Mouse (Mus musculus) thymus, postnatal 36 days (tissue): ENCODE measurements around the gene Grik2.
"Not testable (repeated sequence)": the region's sequence is repeated elsewhere in the genome, so short reads cannot be mapped to it uniquely, and the experiment has no call there.

Experiments
- DNase-seq, 2 experiments: peaks; one replicate each; pipeline ENCODE4 v3.0.0; 2022; ENCODE audit warnings: mixed read lengths in 2 of 2

The Grik2 gene

DNA sequence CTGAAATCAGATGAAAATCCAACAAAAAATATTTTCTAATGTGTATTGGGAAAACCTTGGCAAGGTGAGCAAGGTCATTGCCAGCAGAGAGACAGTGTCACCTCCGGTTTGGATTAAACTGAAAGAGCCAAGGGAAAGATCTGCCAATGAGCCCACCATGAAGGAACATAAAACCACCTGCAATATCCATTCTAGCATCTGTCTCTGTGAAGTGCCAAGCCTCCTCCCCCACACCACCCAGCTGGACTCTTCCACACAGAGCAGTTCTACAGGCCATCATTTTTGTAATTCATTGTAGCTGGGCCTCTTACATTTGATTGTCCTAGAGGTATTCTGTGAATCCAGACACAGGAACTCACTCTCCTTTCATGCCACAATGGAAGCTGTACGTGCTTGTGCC, 148.7 kb downstream of the Grik2 start:
- no peak for DNase-seq

- no peak for DNase-seq
Observed at GRCm38 (mm10) chr10:49623951-49624350, 164.6 kb downstream of the Grik2 start.

DNA sequence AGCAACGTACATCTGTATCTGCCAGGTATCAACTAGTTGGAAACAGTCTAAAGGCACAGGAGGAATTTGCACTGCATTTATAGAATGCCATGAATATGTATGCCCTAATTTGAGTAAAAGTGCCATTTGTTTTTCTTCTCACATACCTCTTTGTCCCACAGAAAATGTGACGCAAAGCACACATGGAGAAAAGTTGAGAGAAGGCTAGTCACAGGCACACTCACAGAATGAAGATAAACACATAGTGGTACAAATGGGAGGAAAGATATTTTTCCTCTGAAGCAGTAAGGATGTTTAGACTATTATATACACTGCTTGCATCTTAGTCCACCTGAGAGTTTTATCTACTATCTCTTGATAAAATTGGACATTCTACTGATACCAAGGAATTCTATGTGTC, 190.9 kb downstream of the Grik2 start:
- no peak for DNase-seq

DNA sequence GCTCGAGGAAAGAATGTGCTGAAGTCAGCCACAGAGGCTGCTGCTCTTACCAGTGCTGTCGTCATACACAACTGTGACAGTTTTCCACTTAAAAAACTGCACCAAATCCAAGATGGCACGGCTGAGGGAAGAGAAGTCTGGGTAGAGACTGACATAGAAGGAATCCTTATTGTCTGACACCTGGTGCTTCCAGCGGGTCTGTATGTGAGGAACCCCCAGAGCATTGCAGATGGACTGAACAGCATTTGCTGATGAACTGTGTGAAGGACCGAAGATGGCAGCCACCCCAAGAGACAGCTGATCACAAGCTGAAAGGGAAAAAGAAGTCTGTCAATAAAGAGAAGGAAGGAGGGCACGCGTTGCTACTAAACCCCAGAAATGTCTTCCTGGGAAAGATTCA, 215.1 kb downstream of the Grik2 start:
- DNase-seq = no peak

DNA sequence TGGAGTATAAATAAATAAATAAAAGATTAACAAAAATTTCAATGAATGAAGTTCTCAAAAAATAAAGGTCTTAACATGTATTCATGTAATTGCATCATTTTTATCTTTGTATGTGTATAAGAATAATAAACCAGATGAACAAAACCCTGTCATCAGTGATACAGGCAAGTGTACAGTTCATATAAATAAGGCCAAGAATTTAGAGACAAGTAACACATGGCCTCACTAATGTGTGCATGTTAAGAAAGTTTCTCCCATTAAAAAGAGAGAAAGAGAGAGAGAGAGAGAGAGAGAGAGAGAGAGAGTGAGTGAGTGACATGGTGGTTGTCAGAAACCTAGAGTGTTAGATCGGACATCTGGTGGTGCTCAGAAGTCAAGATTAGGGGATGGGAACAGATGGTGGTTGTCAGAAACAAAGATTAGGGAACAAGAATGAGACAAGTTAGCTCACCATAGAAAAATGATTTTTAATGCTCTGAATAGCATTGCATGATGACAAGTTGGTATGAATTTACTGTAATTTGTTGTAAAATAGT, 228.6 kb downstream of the Grik2 start:
- no peak for DNase-seq

DNA sequence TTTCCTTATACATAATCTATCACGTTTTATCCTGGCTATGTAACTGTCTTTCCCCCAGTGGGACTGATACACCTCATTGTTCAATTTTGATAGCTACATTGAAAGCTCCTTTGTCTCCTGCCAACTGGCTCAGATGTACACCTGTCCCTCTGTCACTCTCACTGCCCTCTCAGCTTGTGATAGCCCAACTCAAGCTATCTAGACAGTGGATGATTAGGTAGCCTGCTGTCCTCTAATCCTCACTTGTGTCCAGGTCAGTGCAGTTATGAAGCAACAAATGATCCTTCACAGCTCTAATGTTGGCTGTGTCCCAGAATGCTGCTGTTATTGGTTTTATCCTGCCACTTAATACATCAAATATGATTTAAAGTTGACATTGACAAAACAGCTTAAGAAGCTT, 246.3 kb downstream of the Grik2 start:
- DNase-seq = no peak

DNA sequence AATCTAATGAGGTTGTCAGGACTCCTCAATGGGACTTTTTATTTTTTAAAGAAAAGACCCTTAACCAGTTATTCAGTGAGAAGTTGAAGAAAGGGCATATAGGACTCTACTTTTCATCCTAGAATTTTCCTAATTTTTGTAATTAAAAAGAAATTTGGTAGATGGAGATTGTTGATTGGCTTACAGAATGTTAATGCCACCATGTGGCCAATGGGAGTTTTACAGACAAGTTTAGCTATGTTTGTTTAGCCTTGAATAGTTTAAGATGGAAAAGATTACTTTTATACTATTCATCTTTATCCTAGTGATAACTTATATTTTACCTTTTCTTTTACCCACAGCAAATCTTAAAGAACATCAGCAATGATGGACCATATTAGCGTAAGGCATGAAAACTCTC, 268.8 kb downstream of the Grik2 start:
- DNase-seq = no peak

- no peak for DNase-seq
Observed at GRCm38 (mm10) chr10:49500628-49501027, 287.9 kb downstream of the Grik2 start.

DNA sequence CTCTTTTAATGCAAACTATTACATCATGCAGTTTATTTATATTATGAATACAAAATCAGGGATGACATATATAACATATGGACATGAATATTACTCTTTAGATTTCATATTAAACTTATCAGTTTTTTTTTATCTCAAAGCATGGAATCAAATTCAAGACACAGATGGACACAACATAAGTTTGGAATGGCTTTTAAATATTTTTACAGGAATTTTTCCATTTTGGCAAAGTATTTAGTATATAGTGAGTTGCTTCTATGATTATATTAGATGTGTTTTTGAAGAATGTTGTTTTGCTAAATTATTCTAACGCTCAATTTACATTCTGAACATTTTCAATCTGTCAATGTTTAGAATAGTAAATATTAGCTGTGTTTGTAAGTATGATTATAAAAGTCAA, 291.3 kb downstream of the Grik2 start:
- DNase-seq = no peak

GRCm38 (mm10) chr10:49481439-49481838, 307.1 kb downstream of the Grik2 start:
- DNase-seq = peak in 1 of 2 experiments; percentile 3

- DNase-seq = no peak
Observed at GRCm38 (mm10) chr10:49480085-49480749, 308.3 kb downstream of the Grik2 start.

DNA sequence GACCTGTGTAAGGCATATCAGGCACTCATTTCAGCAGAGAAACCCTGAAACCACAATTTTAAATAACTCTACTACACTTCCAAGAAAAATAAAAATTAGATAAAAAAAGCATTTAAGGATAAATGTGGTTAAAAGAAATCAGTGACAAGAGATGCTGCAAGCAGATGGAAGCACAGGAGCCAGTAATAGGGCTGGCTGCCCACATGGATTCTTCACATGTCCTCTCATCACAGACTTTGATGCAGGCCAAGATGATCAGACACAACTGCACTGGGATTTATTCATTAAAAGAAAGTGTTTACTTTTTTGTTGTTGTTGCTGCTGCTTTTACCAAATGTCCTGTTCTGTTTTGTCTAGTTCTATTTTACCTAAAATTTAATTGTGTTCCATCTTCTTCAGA, 315.0 kb downstream of the Grik2 start:
- DNase-seq = no peak

- DNase-seq = no peak
Observed at GRCm38 (mm10) chr10:49456791-49457190, 331.8 kb downstream of the Grik2 start.

- no peak for DNase-seq
Observed at GRCm38 (mm10) chr10:49453535-49453934, 335.0 kb downstream of the Grik2 start.

GRCm38 (mm10) chr10:49441369-49441768, 347.2 kb downstream of the Grik2 start:
- no peak for DNase-seq

DNA sequence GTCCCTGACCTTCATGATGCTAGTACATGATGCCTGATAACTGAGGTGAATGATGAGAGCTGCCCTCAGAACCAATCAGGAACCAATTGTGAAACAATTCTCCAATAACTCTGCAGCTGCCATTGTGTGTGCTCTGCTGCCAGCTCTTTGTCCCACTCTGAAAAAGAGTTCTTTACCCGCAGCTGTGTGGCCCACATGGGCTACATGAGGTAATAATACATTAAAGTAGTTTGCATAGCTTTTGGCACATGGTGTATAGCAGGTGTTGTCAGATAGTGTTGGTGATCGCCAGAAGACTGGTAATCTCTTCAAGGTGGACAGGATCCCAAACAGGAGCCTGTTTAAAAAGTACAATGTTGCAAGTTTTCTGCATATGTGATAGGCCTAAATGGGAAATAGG, 351.5 kb downstream of the Grik2 start:
- DNase-seq = no peak

- DNase-seq = no peak
Observed at GRCm38 (mm10) chr10:49436301-49436700, 352.3 kb downstream of the Grik2 start.

- DNase-seq = no peak
Observed at GRCm38 (mm10) chr10:49432825-49433224, 355.7 kb downstream of the Grik2 start.

DNA sequence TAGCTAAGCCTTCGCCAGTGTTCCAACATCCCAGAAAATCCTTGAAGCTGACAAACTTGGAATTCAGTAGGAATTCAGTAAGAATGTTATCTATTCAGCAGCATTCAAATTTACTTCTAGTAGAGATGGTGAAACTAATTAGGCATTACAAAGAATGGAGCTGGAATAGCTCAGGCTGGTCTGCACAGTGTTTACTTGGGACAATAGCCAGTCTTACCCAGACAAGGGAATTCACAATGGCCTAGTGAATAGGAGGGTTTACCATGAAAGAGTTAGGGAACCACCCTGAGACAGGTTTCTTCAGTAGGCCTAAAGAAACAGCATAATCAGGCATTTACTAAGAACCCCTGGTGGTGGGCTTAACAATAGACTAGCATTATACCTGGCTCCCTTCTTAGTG, 371.4 kb downstream of the Grik2 start:
- not testable (repeated sequence) for DNase-seq

- DNase-seq = no peak
Observed at GRCm38 (mm10) chr10:49382996-49383395, 405.6 kb downstream of the Grik2 start.

- DNase-seq = no peak
Observed at GRCm38 (mm10) chr10:49381852-49382251, 406.7 kb downstream of the Grik2 start.

DNA sequence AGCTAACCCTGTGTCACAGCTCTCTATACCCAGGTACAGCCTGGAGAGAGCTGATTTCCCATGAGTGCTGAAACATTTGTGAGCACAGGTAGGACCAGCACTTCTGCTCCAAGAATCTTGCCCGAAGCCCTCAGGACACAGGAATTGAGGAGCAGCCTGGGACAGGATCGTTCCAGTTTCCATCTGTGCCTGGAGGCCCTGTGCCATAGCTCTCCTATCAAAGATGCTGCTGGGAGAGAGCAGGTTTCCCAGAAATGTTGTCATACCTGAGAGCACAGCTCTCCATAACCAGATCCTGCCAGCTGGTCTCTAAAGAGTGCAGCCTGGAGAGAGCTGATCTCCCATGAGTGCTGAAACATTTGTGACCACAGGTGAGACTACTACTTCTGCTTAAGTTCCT, 420.0 kb downstream of the Grik2 start:
- no peak for DNase-seq

DNA sequence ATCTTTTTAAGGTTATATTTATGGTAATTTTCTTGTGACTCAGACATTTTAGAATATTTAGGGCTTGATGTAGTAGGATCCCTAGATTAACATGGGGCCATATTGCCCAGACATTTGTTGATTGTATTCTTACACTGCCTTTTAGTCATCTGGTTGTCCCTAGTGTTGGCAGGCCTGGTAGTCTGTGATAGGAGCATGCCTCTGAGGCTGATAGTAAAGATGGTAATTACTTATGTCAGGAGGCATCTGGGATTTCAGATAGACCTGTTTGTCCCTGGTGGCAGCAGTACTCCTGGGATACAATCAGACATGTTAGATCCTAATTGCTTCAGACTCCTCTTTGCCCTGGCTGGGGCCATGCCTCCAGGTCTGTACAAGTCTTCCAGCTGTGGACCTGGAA, 423.3 kb downstream of the Grik2 start:
- DNase-seq = no peak

DNA sequence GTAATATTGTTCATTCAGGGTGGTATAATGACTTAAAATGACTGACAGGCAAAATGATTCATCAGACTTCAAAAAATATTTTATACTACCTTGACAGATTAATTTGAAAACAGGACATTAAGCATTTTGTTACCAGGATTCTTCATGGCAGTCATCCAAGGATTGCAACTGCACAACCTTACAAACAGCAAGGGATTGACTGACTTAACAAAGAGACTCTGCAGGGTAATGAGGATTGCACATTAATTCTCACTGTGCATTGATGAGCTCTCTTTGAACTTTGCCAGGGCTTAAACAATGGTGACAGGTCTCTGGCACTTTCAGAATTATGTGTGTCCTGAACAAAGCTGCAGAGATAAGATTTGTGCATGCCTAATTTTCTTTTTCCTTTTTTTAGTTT, 466.2 kb downstream of the Grik2 start:
- DNase-seq = no peak

DNA sequence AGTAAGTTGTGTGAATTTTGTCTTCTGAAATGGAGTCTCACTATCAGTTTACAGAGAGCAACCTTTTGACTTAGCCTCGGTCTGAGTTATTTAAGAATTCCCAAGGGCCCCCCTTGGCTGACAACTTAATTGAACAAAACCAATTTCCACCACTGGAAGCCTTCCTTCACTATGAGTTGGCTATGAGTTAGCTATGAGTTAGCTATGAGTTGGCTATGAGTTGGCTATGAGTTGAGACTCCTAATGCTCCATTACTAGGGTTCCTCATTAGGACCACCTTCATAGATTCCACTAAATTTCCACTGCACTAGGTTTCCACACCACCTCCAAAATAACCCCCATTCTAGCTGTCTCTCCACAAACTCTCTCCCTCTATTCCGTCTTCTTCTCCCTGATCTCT, 468.7 kb downstream of the Grik2 start:
- DNase-seq = no peak
